Mouse (Mus musculus): ENCODE results near the gene Ick. TPM values are rescaled to one million over a fixed set of nuclear protein-coding genes. Genes with fewer than 3 reads are reported as not detected.

The Ick gene
- polyA plus RNA-seq (2015; fragmentation: Illumina TruSeq; extraction: RNeasy Lipid Tissue Mini Kit (QIAGEN cat#74804); ENCODE audit: low read depth, low replicate concordance): 15.1 TPM

DNA sequence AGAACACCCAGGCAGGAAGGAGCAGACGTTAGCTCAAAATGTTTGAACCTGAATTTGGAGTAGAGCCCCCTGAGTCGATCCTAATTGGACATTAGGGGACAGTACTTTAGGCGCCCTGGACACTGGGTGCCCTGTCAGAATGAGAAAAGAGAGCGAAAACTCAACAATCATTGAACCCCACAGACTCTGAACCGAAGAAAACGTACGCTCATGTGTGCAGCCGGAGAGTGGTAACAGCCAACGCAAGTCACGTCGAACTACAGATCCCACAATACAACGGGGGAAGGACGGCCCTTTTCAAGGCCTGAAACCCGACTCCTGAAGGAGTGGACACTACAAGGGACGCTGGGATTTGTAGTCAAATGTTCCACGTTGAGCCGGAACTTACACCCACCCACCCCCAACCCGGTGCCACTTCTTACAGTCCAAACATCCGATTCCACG lies at the start of gene Ick, which contains the start of gene Fbxo9:
Gene Ick, plus strand, starts transcription at position 397 of the 444 bp plus-strand sequence.
Gene Fbxo9, minus strand, starts transcription at position 270 of the 444 bp plus-strand sequence.

DNA sequence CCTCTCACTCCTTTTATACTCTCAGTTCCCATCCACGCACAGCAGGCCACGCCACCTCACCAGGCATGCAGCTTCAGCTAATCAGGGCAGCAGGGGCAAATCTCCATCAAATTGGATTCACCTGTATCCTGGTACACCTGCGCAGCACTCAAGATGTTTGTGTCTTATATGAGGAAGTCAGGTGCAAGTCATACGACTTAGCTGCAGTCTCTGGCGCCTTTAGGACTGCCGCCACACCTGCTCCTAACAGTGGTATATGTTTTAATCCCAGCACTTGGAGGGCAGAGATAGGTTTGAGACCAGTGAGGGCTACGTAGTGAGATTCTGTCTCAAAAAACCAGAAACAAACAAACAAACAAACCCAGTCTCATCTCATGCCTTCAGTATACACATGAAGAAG lies 73.5 kb downstream of the Ick start, which contains the start of gene Gsta4:
Gene Gsta4, plus strand, starts transcription at position 301 of the 400 bp plus-strand sequence.

Other genes starting within 250 kb of the Ick start
- gene Elovl5, start 191.8 kb upstream of the Ick start, polyA plus RNA-seq (2015; fragmentation: Illumina TruSeq; extraction: RNeasy Lipid Tissue Mini Kit (QIAGEN cat#74804); ENCODE audit: low read depth, low replicate concordance): 79.3 TPM
- gene Gcm1, start 57.3 kb upstream of the Ick start, polyA plus RNA-seq (2015; fragmentation: Illumina TruSeq; extraction: RNeasy Lipid Tissue Mini Kit (QIAGEN cat#74804); ENCODE audit: low read depth, low replicate concordance): not detected
- 167 TPM for gene Fbxo9, start 127 bp upstream of the Ick start, polyA plus RNA-seq (2015; fragmentation: Illumina TruSeq; extraction: RNeasy Lipid Tissue Mini Kit (QIAGEN cat#74804); ENCODE audit: low read depth, low replicate concordance)
- 97.6 TPM for gene Gsta4, start 73.6 kb downstream of the Ick start, polyA plus RNA-seq (2015; fragmentation: Illumina TruSeq; extraction: RNeasy Lipid Tissue Mini Kit (QIAGEN cat#74804); ENCODE audit: low read depth, low replicate concordance)
- not detected for gene Gsta1, start 121.5 kb downstream of the Ick start, polyA plus RNA-seq (2015; fragmentation: Illumina TruSeq; extraction: RNeasy Lipid Tissue Mini Kit (QIAGEN cat#74804); ENCODE audit: low read depth, low replicate concordance)
- gene Gm3776, start 147.9 kb downstream of the Ick start, polyA plus RNA-seq (2015; fragmentation: Illumina TruSeq; extraction: RNeasy Lipid Tissue Mini Kit (QIAGEN cat#74804); ENCODE audit: low read depth, low replicate concordance): not detected
- not detected for gene Gm10639, start 180.7 kb downstream of the Ick start, polyA plus RNA-seq (2015; fragmentation: Illumina TruSeq; extraction: RNeasy Lipid Tissue Mini Kit (QIAGEN cat#74804); ENCODE audit: low read depth, low replicate concordance)
- not detected for gene Omt2a, start 205.6 kb downstream of the Ick start, polyA plus RNA-seq (2015; fragmentation: Illumina TruSeq; extraction: RNeasy Lipid Tissue Mini Kit (QIAGEN cat#74804); ENCODE audit: low read depth, low replicate concordance)
- not detected for gene Omt2b, start 218.4 kb downstream of the Ick start, polyA plus RNA-seq (2015; fragmentation: Illumina TruSeq; extraction: RNeasy Lipid Tissue Mini Kit (QIAGEN cat#74804); ENCODE audit: low read depth, low replicate concordance)
- gene Gsta2, start 246.6 kb downstream of the Ick start, polyA plus RNA-seq (2015; fragmentation: Illumina TruSeq; extraction: RNeasy Lipid Tissue Mini Kit (QIAGEN cat#74804); ENCODE audit: low read depth, low replicate concordance): 0.58 TPM